Mouse (Mus musculus) lung, adult 2 months (tissue): ENCODE data around the gene Elob.

Source experiments
- CTCF ChIP-seq: fragments of 200-500 bp; IDR thresholded peaks from 2 replicates; pipeline ENCODE4 v1.5.1; 2011; ENCODE audit warnings: mild to moderate bottlenecking, low read length, control low read depth; ENCODE audit not compliant: insufficient read depth
- POLR2A ChIP-seq: fragments of 200-500 bp; IDR thresholded peaks from 2 replicates; pipeline ENCODE4 v1.6.1; 2011; ENCODE audit warnings: low read depth, mild to moderate bottlenecking, control low read depth, low read length, borderline replicate concordance; ENCODE audit errors: extremely low read depth

DNA sequence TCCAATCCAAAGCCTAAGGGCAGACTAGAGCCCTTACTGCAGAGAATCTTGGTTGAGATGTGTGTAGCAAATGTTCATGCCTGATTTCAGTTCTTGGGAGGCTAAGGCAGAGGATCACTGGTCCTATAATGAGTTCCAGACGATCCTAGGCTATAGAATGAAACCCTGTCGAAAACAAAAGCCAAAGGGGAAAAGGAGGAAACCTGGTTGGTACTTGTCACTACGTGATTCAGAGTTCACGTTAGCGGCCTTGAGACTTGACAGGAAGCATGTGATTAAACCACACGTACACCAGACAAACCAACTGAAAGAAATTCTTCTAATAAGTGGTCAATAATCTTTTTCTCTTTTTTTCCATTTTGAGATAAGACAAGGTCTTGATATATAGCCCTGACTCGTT is 31.6 kb downstream of the Elob start:
- TF ChIP-seq POLR2A, result no peak
- TF ChIP-seq CTCF, result no peak
